Mouse (Mus musculus) adrenal gland, adult 8-10 months (tissue): Measurements from ENCODE around the gene Ppp4r2. TPM values are rescaled to one million over a fixed set of nuclear protein-coding genes. Genes with fewer than 3 reads are reported as not detected.
"Not testable (repeated sequence)": the region's sequence is repeated elsewhere in the genome, so short reads cannot be mapped to it uniquely, and the experiment has no call there.

Experiments
- DNase-seq: peaks from one replicate; pipeline ENCODE4 v3.0.0; 2022
- total RNA-seq, 4 experiments: library from RNA; stranded (reverse); gene quantifications; 2 replicates each; pipeline ENCODE4 v1.2.4; 2022

Ppp4r2 gene
- total RNA-seq, 4 experiments from 2014 or later = 68.9 to 80.1 (median 73.1) TPM

GRCm38 (mm10) chr6:100831751-100832150 is 1.7 kb upstream of the Ppp4r2 start:
- DNase-seq = no peak

- DNase-seq = peak; percentile 40
These were observed 524 bp downstream of the Ppp4r2 start for GRCm38 (mm10) chr6:100833811-100834481.

DNA sequence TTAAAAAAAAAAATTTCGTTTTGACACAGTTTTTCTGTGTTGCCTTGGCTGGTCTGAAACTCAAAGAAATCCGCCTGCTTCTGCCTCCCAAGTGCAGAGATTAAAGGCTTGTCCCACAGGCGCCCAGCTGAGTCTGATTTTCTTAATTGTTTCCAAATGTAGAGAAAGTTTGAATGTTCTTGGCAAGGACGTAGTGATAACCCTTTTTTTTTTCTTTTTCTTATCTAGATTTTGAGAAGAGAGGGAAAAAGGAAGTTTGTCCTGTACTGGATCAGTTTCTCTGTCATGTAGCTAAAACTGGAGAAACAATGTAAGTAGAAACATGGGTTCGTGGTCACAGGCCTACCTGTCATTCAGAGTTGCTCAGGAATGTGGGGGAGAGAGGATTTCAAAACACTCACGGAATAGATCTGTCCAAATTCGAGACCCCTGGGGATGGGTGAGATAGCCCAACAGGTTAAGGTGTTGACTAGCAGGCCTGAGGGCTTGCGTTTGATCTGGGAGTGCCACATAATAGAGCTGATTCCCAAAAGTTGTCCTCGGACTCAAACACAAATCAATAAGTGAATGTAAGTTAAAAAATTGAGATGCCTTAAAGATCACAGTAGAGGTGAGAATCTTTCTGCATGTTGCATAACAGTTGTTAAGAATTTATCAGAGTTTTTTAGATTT is 1.2 kb downstream of the Ppp4r2 start:
- no peak for DNase-seq

- DNase-seq = no peak
These were observed 11.6 kb downstream of the Ppp4r2 start for GRCm38 (mm10) chr6:100845058-100845457.

DNA sequence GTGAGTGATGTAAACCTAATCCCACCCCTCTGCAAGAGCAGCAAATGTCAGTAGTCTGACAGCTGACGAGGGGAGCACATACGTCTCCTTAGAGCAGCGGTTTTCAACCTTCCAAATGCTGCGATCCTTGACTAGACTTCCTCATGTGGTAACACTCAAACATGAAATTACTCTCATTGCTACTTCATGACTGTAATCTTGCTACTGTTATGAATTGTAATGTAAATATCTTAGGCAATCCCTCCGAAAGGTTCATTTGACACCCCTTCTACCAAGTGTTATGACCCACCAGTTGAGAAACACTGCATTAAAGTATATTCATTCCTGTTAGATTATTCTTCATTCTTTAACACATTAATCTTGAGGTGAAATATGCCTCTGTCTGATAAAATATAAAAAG is 13.8 kb downstream of the Ppp4r2 start:
- no peak for DNase-seq

DNA sequence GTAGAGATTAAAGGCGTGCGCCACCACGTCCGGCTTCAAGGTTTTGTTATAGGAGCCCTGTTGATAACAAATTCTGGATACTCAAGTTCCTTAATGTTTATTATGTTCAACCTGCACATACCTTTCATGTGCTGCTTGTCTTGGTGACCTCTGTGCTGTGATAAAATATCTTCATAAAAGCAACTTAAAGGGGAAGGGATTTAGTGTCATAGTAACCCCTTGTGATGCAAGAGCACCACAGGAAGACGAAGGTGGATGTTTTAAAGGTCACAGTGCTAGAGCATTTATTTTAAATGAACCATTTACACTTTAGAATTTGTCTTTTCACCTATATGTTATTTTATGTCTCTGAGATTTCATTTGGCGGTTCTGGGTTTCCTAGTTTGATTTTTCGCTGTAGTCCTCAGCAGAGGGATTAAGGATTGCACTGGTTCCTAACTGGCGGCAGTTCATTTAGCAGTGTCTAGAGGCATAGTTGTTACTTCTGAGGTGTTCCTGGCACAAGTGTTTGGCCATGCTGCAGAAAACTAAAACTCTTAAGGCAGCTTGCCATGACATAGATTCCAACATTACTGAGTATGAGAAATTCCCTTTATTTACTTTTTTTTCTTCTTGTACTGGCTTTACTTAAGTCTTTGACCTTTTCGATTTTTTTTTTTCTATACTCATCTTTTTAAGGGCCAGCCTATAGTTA is 15.4 kb downstream of the Ppp4r2 start:
- no peak for DNase-seq

DNA sequence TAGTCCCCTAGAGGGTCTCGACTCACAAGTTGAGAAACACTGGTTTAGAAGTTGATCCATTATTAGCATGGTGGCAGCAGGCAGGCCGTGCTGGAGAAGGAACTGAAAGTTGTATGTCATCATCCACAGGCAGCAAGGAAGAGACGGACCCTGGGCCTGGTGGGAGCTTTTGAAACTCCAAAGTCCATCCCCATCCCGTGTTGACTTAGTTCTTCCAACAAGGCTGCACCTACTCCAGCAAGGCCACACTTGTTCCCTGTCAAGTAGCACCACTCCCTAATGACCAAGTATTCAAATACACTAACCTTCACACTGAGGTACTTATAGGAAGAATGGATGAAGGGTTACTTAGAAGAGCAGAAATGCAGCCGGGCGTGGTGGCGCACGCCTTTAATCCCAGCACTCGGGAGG is 17.3 kb downstream of the Ppp4r2 start:
- DNase-seq = no peak

DNA sequence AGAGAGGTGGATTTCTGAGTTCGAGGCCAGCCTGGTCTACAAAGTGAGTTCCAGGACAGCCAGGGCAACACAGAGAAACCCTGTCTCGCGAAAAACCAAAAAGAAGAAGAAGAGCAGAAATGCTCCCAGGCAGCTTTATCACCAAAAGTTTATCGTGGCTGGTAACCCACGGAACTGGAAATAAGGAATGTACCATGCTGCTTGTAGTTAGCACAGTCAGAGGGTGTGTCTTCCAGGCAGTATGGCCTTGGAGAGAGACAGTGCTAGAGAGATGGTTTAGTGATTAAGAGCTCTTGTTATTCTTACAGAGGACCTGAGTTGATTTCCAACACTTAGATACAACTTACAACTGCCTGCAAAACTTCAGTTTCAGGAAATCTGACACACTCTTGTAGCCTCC is 17.7 kb downstream of the Ppp4r2 start:
- no peak for DNase-seq

GRCm38 (mm10) chr6:100865321-100865720 is 31.9 kb downstream of the Ppp4r2 start:
- DNase-seq = no peak

DNA sequence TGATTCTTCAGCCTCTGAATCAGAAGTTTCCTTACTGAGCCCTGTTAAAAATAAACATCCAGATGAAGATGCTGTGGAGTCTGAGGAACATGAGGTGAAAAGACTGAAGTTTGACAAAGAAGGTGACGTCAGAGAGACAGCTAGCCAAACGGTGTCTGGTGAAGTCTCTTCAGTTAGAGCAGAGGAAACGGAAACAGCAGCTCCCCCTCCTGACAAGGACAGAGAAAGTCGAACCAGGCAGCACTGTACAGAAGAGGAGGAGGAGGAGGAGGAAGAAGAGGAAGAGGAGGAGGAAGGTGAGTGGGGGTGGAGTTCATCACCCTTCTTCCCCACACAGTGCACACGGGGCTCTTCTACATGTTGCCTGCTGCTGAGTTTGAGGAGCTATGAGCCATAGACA is 32.4 kb downstream of the Ppp4r2 start:
- DNase-seq = not testable (repeated sequence)

GRCm38 (mm10) chr6:100866246-100866645 is 32.8 kb downstream of the Ppp4r2 start:
- DNase-seq = not testable (repeated sequence)

DNA sequence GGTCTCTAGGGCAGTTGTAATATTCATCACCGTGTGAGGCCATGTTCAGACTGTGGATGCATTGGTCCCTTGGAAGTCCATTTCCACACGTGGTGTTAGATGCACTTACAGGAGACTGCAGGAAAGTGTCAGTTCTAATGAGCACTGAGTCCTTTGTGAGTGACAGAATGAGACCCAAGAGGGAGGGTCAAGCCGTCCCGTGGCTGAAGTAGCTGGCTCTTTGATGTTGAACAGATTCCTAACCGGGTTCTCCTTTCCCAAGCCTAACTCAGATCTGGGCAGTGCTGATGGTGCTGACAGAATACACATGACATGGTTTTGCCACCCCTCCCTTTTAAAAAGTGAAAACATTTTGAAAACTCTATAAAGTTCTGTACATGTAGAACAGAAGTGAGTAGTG is 35.4 kb downstream of the Ppp4r2 start:
- no peak for DNase-seq

DNA sequence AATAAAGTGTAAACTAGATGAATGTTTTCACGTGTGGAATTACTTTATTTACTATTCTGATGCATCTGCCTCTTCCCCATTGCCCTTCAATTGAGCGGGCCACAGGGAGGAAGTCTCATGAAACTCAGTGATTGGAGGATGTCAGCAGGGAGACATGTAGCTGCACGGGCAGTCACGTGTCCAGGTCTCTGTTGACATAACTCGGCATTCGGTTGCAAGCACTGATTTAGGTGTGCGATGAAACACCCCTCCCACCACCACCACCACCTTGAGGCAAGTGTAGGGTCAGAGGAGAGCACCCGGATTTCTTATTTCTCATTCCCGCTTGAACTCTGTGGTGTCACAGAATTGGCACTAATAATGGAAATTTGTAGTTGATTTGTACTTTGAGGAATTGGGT is 36.5 kb downstream of the Ppp4r2 start:
- DNase-seq = no peak

DNA sequence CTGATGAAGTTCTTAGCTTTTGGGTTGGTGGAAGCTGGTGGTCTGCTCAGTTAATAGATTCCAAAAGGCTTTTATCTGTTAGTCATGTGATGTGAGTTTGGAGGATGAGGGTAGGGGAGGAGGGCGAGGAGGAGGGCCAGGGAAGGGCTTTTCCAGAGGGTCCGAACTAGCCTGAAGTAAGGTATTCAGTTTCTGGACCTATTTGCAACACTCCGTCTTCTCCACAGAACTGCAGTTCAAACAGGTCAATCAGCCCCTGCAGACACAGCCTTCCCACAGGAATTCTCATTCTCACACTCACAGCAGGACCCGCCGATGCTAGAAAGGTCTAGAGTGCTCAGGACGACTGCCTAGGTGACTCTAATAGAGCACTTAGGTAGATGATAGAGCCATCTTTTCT is 39.8 kb downstream of the Ppp4r2 start:
- no peak for DNase-seq

GRCm38 (mm10) chr6:100875862-100876623 is 42.6 kb downstream of the Ppp4r2 start:
- DNase-seq = peak; percentile 24

GRCm38 (mm10) chr6:100876624-100877017 is 43.2 kb downstream of the Ppp4r2 start:
- DNase-seq = no peak

- DNase-seq = no peak
These were observed 45.1 kb downstream of the Ppp4r2 start for GRCm38 (mm10) chr6:100878546-100878945.

GRCm38 (mm10) chr6:100879607-100880006 is 46.2 kb downstream of the Ppp4r2 start:
- DNase-seq = no peak

DNA sequence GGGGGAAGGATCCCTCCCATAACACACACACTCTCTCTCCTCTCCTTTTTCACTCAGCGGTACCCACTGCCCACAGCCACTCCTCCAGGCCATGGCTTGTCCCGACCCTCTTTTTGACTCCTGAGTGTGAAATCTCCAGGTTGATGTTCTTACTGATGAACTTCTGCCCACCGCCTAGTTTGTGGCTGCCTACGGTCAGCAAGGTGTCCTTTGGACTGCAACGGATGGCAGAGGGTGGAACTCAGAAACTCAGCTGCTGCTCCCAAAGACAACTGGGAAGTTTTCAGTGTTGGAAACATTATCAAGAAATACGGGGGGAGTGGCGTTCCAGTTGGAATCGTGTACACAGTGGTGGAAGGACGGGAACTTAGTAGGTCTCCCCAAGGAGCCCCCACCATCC is 48.2 kb downstream of the Ppp4r2 start:
- DNase-seq = no peak

GRCm38 (mm10) chr6:100882381-100883213 is 49.2 kb downstream of the Ppp4r2 start:
- peak; percentile 17 for DNase-seq

GRCm38 (mm10) chr6:100883233-100883632 is 49.8 kb downstream of the Ppp4r2 start:
- no peak for DNase-seq
